Mouse (Mus musculus) layer of hippocampus, postnatal 14 days (tissue): ENCODE data around the gene Abcc3. TPM values are rescaled to one million over a fixed set of nuclear protein-coding genes. Genes with fewer than 3 reads are reported as not detected.

Source experiments
- DNase-seq, 2 experiments: peaks; one replicate each; pipeline ENCODE4 v3.0.0; 2021 to 2022; ENCODE audit warnings: low spot score in 2 of 2, mixed read lengths in 1 of 2
- total RNA-seq, 2 experiments: library from RNA; stranded (reverse); gene quantifications; 2 replicates each; pipeline ENCODE4 v1.2.3; 2021

Gene Abcc3
- total RNA-seq, 2 experiments from 2014 or later = 1.8 to 3.8 TPM

DNA sequence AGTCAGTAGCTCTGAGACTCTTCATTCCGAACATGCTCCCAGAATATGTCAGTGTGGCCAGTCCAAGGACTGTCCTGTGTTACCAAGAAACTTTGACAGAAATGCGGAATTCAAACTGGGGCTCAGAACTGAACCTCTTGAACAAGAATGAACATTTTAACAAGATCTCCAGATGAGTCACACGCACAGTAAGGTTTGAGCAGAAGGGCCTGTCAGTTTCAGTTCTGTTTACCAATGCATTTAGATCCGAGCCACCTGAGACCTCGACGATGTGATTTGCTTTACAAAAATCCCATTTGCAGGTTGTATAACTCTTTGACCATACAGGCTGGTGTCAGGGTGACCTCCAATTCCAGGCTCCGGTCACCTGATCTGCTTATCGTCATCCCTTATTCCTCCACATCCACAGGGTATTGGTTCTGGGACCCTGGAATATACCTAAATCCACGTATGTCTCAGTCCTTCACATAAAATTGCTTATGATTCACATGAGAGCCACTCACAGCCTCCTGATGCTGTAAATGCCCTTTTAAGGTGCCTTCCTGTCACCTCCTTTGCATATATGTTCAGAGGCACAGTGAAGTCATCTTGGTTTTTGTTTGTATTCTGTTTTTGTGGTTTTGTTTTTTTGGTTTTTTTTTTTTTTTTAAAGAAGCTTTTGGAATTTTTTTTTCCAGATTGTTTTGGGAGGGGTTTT, 37.1 kb downstream of the Abcc3 start:
- DNase-seq = no peak

DNA sequence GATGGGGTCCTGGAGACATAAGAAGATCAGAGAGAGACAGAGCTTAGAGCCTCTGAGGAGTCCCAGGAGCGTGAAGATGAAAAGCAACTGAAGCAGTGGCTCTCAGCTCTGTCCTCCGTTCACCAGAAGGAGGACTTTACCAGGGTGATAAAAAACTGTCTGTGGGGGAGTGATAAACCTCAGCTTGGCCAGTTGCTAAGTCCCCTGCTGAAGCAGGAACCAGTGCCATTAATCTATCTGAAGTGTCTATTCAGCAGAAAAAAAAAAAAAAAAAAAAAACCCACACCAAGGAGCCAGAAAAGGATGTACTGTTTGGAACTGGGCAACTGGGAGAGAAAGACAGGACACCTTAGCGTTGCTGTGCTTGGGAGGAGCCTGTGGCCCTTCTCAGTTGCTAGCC, 41.7 kb downstream of the Abcc3 start:
- no peak for DNase-seq

- no peak for DNase-seq
Measured at GRCm38 (mm10) chr11:94350337-94350736, 42.5 kb downstream of the Abcc3 start.

DNA sequence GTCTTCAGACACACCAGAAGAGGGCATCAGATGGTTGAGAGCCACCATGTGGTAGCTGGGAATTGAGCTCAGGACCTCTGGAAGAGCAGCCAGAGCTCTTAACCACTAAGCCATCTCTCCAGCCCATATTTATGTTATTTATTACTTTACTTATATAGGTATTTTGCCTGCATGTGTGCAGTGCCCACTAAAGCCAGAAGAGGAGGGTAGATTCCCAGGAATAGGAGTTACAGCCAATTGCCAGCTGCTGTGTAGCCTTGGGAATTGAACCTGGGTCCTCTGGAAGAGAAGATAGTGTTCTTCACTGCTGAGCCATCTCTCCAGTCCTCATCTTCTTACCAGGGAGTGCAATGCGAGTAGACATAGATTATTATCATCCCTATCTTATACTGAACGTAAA, 43.0 kb downstream of the Abcc3 start:
- no peak for DNase-seq

DNA sequence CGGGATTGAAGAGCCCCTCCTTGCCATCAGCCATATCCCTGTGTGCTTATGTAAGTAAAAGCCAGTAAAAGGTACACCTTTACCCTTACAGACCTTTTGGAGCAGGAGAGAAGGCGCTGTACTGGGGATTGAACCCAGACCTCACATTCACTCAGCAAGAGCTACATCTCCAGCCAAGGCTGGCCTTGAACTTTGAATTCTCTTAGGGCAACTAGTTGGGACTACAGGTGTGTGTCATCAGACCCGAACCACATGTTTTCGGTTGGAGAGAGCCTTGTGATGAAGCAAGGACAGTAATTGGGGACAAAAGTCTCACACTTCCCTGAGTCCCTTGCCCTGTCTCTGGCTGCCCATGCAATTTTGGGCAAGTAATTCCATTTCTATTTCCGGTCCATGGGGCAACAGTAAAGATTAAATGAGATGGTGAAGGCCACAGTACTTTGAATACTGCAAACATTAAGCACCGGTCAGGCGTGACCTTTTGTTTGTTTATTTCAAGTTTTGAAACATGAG, 45.7 kb downstream of the Abcc3 start:
- no peak for DNase-seq

GRCm38 (mm10) chr11:94346611-94347010, 46.2 kb downstream of the Abcc3 start:
- DNase-seq = no peak

- no peak for DNase-seq
Measured at GRCm38 (mm10) chr11:94345926-94346325, 46.9 kb downstream of the Abcc3 start.

GRCm38 (mm10) chr11:94344470-94344869, 48.3 kb downstream of the Abcc3 start:
- DNase-seq = no peak

- DNase-seq = no peak
Measured at GRCm38 (mm10) chr11:94343955-94344358, 48.8 kb downstream of the Abcc3 start.

DNA sequence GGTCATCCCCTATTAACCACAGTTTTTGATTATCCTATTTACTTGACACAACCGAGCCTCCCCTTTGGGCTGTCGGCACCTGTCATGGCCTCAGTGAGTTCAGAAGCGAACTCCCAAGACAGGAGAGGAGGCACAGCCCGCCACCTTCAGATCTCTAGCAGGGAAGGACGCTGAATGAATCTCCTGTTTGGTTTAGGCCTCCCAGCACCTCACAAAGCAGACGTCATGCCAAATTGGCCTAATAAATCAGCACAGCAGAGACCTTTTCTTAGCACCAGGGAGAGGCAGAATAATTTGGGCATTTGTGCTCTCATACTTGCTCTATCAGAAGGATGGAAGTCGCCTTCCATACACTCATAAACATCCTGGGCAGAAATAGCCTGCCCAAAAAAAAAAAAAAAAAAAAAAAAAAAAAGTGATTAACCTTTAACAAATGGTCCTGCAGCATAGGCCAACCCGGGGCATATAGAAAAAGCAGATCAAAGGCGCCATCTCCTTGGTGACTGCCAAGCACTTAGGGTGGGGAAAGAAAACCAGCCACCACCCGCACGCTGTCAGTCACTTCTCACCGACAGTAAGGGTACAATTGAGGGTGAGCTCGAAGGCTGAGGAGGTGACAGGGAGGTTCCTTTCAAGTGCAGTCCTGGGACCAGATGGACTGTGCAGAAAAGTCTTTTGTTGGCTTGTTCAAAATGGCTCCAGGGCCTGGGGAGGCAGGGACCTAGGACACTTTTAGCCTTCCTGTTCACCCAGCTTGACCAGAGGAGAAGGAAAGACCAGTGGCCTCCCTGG, 50.5 kb downstream of the Abcc3 start:
- DNase-seq = no peak

DNA sequence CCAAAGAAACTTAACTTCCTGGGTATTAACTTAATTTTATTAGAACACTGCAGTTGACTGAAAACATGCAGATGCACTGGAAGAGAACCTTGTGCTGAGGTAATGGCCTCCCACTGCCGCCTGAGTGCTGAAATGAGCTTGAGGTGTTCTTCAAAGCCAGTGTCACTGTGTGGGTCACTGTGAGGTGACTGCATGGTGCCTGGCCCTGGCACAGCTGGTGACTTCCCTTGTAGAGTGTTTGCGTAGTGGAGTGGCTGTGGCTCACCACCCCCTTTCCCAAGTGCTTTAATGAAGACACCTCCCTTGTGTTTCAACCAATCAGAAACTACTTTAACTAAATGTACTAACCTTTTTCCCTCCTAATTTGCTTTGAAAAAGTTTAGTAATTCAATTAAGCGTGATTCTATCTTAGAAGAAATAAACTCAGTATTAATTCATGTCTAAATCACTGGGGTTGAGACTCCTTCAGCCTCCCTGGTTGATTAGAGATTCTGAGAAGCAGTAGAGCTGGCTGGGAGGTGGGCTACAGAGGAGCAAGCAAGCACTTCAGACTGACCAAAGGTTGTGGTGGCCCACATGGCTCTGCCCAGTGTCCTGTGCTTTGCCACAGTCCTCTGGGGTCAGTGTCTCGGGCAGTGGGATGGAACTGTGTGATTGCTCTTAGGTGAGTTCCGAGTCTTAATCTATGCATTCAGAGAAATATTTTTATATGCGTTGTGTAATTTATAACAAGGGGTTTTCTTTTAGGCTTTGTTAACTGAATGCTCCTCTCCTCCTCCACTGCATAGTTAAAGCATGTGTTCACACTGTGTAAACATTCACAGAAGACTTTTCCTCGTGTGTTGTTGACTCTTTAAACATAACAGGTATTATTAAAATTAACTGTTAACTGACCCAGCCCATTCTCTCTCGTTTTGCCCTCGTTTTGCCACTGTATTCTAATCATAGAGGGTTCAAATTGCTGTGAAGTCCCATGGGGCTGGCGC, 51.6 kb downstream of the Abcc3 start:
- DNase-seq = no peak

GRCm38 (mm10) chr11:94339732-94340585, 52.8 kb downstream of the Abcc3 start:
- peak in 1 of 2 experiments; percentile 73 for DNase-seq

DNA sequence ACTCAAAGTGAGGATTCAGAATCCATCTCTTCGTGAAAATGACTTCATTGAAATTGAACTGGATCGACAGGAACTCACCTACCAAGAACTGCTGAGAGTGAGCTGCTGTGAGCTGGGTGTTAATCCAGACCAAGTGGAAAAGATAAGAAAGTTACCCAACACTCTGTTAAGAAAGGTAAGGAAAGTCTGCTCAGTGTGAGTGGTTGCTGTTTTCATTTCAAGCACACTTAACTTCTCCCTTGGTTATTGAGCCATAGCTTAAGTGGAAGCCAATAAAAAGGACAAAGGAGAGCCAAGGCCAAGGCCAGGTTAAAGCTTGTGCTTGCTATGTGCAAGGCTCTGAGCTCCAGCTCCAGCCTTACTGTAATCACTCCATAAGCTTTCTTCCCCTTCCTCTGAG, 54.5 kb downstream of the Abcc3 start:
- DNase-seq = no peak

DNA sequence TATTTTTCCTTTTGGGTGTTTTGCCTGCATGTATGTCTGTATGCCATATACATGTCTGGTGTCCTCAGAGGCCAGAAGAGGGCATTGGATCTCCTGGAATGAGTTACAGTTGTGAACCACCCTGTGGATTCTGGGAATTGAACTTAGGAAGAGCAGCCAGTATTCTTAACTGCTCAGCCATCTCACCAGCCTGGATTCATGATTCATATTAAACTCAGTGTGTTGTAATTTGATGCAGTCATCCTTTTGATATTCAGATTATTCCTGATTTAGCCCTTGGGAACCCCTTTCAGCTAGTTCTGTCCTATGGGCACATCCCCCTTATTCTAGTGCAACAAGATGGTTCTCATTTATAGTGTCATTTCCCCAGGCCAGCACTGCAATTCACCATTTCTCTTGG, 56.2 kb downstream of the Abcc3 start:
- no peak for DNase-seq

- no peak for DNase-seq
Measured at GRCm38 (mm10) chr11:94334386-94334968, 58.3 kb downstream of the Abcc3 start.

- DNase-seq = peak in 1 of 2 experiments; percentile 63
Measured at GRCm38 (mm10) chr11:94332726-94333125, 60.1 kb downstream of the Abcc3 start.

- no peak for DNase-seq
Measured at GRCm38 (mm10) chr11:94330211-94330610, 62.6 kb downstream of the Abcc3 start.

- peak; percentile 59 to 84 for DNase-seq
Measured at GRCm38 (mm10) chr11:94329270-94329891, 63.4 kb downstream of the Abcc3 start.

- peak in 1 of 2 experiments; percentile 67 for DNase-seq
Measured at GRCm38 (mm10) chr11:94328644-94329025, 64.2 kb downstream of the Abcc3 start.
